Mouse (Mus musculus): ENCODE results near the gene Olfr1449. TPM values are rescaled to one million over a fixed set of nuclear protein-coding genes. Genes with fewer than 3 reads are reported as not detected.

Olfr1449 gene
- polyA plus RNA-seq, 1 experiment from 2014 or later = not detected

Other genes starting within 250 kb of the Olfr1449 start
- not detected in 2 replicates for gene Keg1, start 235.1 kb upstream of the Olfr1449 start, polyA plus RNA-seq (2014; fragmentation: Nextera tagmentation; extraction: Ambion mirVana)
- 0.64 and 1.2 TPM in 2 replicates for gene Cntf, start 165.2 kb upstream of the Olfr1449 start, polyA plus RNA-seq (2014; fragmentation: Nextera tagmentation; extraction: Ambion mirVana)
- 10.4 and 10.8 TPM in 2 replicates for gene Zfp91, start 134.7 kb upstream of the Olfr1449 start, polyA plus RNA-seq (2014; fragmentation: Nextera tagmentation; extraction: Ambion mirVana)
- 0.58 and 1.4 TPM in 2 replicates for gene Lpxn, start 134.6 kb upstream of the Olfr1449 start, polyA plus RNA-seq (2014; fragmentation: Nextera tagmentation; extraction: Ambion mirVana)
- gene Gm5244, start 84.2 kb upstream of the Olfr1449 start, polyA plus RNA-seq (2014; fragmentation: Nextera tagmentation; extraction: Ambion mirVana) = not detected in 2 replicates
- not detected in 2 replicates for gene Olfr1444, start 73.6 kb upstream of the Olfr1449 start, polyA plus RNA-seq (2014; fragmentation: Nextera tagmentation; extraction: Ambion mirVana)
- gene Olfr1445, start 47.0 kb upstream of the Olfr1449 start, polyA plus RNA-seq (2014; fragmentation: Nextera tagmentation; extraction: Ambion mirVana) = not detected in 2 replicates
- not detected in 2 replicates for gene Olfr1446, start 37.3 kb upstream of the Olfr1449 start, polyA plus RNA-seq (2014; fragmentation: Nextera tagmentation; extraction: Ambion mirVana)
- gene Olfr1447, start 27.1 kb upstream of the Olfr1449 start, polyA plus RNA-seq (2014; fragmentation: Nextera tagmentation; extraction: Ambion mirVana) = not detected in 2 replicates
- not detected in 2 replicates for gene Olfr1448, start 6.4 kb upstream of the Olfr1449 start, polyA plus RNA-seq (2014; fragmentation: Nextera tagmentation; extraction: Ambion mirVana)
- gene Olfr1450, start 19.4 kb downstream of the Olfr1449 start, polyA plus RNA-seq (2014; fragmentation: Nextera tagmentation; extraction: Ambion mirVana) = not detected in 2 replicates
- gene Olfr1451, start 64.2 kb downstream of the Olfr1449 start, polyA plus RNA-seq (2014; fragmentation: Nextera tagmentation; extraction: Ambion mirVana) = not detected in 2 replicates
- gene Olfr1453, start 97.5 kb downstream of the Olfr1449 start, polyA plus RNA-seq (2014; fragmentation: Nextera tagmentation; extraction: Ambion mirVana) = not detected in 2 replicates
- gene Olfr1454, start 129.8 kb downstream of the Olfr1449 start, polyA plus RNA-seq (2014; fragmentation: Nextera tagmentation; extraction: Ambion mirVana) = not detected in 2 replicates
- gene Olfr1457, start 167.1 kb downstream of the Olfr1449 start, polyA plus RNA-seq (2014; fragmentation: Nextera tagmentation; extraction: Ambion mirVana) = not detected in 2 replicates
- gene Olfr1458, start 175.9 kb downstream of the Olfr1449 start, polyA plus RNA-seq (2014; fragmentation: Nextera tagmentation; extraction: Ambion mirVana) = not detected in 2 replicates
- not detected in 2 replicates for gene Olfr1459, start 218.7 kb downstream of the Olfr1449 start, polyA plus RNA-seq (2014; fragmentation: Nextera tagmentation; extraction: Ambion mirVana)
- not detected in 2 replicates for gene Olfr1461, start 232.2 kb downstream of the Olfr1449 start, polyA plus RNA-seq (2014; fragmentation: Nextera tagmentation; extraction: Ambion mirVana)

All from limb, embryonic 11.5 days (tissue).